Mouse (Mus musculus) CD4-positive, CD25-positive, alpha-beta regulatory T cell, adult 4 months (primary cell): ENCODE results near the gene Pigr. TPM values are rescaled to one million over a fixed set of nuclear protein-coding genes. Genes with fewer than 3 reads are reported as not detected.

Source experiments
- ATAC-seq: one replicate; pipeline ENCODE4 v1.8.0; 2017
- polyA plus RNA-seq, 2 experiments: library from polyadenylated mRNA; unstranded; fragments of 100-300 nt; shearing (Covaris generic); gene quantifications; one replicate each; pipeline ENCODE4 v1.2.1; 2017

Gene Pigr
- polyA plus RNA-seq, result under 1 TPM in 1 of 2 experiments, not detected in 1; 0.98 TPM

DNA sequence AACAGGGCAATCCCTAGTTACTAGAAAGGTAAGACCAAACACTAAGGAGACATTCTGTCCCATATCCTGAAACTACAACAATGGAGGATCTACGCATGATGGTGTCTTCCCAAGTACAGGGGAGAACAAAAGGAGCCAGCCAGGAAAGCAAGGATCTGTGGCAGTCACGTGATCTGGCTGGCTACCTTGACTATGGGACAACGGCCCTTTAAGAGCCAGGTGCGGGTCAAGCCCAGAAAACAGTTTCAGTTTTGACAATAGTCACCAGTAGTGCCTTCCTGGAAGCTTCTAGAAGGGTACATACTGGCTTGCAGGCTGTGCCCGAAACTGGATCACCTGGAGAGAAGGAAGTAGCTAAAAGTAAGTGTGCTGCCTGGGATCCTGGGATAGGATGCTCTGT lies at the start of gene Pigr:
Gene Pigr, plus strand, starts transcription at position 237 of the 400 bp plus-strand sequence.
- ATAC-seq, result no peak

DNA sequence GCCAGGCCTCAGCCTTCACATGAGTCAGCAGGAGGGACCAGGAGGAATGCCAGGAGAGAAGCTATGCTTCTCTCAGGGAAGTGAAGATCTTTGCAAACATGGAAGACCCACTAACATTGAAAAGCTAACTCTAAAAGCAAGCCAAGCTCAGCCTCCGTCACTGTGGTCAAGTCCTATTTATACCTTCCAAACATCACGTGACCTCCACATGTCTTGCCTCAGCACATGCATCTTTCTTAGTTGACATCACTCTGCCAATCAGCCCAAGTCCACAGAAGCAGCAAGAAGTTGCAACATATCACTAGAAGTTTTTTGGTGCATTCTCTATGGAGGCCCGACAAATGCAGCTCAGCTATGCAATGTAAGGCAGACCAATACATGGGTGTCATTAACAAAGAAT lies 46.6 kb upstream of the Pigr start:
- no peak for ATAC-seq

DNA sequence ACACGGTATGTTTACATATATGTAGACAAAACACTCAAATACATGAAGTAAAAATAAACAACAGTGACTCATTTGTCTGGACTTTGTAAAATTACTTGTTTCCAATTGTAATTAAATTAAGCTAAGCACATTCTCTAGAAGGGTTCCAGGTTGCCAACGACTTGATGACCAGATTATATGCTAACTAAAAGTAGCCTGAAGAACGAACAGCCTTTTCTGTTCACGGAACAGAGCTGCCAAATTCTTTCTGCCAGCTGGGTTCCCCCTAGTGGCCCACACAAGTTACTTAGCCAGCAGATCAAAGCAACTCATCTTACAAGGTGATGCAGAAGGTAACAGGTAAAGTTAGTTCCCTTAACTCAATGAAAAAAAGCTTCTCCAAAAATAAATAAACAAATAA lies 42.4 kb upstream of the Pigr start:
- peak; percentile 67 for ATAC-seq

DNA sequence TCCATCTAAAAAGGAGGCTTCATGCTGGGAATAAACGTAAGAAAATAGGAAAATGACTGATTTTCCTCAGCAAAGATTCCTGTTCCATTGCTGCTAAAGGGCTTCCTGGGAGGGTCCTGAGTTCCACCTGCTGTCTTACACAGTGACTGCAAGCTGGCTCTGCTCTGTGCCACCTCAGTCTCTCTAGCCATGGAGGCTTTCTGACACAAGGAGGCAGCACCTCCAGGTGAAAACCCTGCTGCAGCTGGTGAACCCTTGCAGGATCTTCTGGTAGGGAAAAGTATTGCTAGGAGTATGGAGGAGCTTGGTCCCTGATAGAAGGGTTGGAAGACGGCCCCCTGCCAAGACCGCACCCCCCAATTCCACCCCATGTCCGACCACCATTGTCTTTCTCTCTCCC lies 39.5 kb upstream of the Pigr start:
- ATAC-seq, result no peak

DNA sequence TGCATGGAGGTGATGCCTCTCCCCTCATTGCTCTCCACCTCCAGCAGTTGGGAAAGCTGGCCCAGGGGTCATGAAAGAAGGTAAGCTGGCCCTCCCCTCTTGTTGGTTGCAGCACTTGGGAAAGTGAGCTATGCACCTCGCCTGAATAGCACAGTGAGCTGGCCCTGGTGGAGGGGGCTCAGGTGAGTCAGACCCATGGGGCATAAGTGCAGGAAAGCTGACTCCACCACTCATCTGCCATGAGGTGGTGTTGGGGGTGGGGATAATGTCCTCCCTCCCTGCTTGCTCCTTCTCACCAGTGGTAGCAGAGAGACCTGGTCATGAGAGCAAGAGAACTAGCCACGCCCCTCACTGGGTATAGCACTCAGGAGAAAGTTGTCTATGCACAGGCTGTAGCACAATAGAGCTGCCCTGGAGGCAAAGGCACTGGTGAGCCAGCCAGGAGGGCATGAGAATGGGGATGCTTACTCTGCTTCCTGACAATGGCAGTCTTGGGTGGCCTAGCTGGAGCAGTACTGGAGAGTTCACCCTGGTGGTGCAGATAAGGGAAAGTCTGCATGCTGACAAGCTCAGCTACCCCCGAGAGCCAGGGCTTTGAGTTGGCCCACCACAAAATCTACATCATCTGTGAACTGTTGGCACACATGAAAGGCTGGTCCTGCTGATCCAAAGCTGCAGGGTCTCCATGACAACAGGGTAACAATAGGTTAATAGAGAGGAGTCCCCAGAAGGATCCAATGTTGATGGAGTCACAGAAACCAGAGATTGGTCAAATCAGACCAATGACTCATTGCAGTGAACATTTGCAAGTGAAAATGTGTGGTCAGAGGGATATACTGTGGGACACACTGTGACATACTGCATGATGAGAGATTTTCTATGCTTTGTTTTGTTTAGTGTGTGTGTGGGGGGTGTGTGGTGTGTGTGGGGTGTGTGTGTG lies 36.7 kb upstream of the Pigr start:
- no peak for ATAC-seq

DNA sequence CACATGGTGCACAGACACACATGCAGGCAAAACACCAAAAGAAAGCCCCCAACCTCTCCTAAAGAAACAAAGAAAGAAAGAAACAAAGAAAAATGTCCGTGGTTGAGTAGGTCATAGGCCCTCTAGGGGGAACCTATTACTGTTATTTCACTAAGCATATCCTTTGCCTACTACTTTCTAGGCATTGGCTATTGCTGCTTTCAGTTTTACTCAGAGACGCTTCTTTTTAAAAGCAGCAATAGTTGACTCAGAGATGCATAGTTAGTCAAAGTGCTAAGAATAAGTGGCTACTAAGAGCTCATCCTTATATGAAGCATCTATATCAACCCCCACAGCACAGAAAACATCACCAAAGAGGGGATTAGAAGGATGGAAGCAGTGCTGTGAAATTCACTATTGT lies 31.2 kb upstream of the Pigr start:
- ATAC-seq, result no peak

DNA sequence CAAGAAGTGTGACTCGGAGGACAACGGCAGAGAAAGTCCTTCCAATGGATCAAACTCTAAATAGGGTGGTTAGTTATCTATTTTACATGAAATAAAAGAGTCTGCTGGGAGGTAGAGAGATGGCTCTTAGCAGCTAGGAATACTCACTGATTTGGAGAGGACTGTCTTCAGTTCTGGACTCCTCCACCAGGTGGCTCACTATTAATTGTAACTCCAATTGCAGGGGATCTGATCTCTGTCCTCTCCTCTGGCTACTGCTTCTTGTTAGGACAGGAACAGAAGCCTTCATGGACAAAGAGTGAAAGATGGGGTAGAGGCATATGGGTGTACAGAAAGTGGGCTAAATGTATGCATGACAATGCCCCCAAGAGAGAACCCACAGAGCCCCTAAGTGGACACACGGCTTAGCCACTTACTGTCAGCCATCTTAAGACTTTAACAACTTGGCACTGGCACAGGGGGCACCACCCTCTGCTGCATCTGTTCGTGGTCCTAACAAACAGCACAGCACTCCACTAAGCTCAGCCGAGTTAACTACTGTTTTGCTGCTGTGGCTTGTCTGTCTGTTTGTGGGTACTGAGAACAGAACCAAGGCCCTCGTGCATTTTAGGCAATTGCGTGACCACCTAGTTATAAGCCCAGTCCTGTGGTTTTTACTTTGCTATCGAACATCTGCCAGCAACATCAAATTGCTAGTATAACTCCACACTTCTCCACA lies 29.4 kb upstream of the Pigr start:
- ATAC-seq, result peak; percentile 73

DNA sequence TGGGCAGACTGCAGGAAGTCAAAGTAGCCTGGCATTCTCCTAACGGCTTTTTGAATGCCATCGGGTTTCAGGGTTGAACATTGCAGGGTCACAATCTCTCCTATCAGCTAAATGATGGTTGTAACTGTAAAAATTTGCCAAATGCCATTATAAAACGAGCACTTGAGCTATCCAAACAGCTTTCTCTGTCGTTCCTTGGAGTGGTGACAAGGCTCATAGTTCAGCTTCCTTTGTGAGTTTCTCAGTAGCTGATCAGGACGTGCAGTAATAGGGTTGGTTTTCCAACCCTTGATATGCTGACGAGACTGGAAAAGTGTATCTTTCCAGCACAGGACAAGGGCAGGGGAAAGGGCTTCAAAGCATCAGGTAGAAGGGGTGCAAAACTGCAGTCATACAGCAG lies 28.4 kb upstream of the Pigr start:
- ATAC-seq, result no peak

DNA sequence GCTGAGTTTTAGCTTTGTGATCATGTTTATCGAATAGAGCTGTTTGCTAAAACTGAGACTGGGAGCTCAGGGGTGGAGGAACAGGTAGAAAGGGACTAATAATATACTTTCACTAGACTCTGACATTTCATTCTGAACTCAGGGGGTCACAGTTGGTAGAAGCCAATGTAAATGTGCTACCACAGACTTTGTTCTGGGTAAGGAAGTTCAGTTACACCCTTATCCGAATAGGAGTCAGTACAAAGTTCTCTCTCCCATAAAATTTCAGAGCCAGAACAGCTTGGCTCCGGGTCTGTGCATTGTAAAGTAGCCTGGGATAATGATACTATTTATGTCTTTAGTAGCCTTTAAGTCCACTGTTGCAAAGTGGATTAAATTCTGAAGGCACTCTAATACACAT lies 27.9 kb upstream of the Pigr start:
- ATAC-seq, result no peak

DNA sequence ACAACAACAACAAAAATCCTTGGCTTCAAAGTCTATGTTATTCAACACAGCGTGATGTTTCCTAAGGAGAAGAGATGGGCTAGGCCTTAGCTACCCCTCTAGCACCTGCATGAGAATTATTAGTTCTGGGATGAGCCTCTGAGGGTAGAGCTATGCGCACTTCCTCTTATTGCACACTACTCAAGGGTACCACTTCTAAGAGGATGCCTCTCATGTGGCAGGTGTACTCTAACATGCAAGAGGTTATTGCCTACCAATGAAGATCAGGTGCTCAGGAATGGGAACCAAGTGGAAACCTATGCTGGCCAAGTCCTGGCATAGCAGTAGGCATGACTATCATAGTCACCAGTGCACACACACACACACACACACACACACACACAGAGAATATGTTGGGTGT lies 27.1 kb upstream of the Pigr start:
- ATAC-seq, result no peak

DNA sequence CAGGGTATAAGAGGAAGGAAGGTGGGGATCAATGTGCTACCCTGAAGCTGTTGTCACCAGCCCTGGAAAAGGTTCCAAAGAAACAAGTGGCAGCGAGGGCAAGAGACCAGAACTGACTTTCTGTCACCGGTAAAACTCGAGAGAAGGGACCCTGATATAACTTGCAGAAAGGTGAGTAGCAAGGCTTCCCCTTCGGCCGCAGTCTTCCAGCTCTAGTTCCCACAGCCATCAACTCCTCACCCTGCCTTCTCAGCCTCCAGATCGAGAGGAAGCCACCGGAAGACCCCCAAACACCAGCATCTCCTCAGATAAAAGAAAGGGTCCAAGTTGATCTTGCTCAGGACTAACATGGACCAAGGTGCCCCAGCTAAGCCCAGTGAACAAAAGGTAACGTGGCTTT lies 25.9 kb upstream of the Pigr start, which contains the start of gene Fcamr:
Gene Fcamr, plus strand, starts transcription at position 301 of the 400 bp plus-strand sequence.
- no peak for ATAC-seq

DNA sequence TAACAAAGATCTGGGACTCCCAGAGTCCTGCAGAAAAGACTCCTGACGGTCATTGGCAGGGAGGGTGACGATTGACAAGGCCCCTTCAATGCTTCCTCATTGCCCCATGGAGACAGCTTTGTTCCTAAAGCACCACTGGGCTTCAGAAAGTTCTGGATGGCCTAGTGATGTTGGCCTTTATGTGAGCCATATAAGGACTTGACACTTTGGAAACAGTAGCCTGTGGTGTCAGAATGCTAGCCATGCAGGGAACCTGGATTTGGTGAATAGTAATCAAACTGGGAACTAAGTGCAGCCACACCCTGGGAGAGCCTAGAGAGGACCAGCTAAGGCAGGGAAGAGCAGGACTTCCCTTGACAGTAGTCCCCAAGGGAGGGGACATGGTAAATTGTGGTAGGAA lies 25.0 kb upstream of the Pigr start:
- ATAC-seq, result no peak

DNA sequence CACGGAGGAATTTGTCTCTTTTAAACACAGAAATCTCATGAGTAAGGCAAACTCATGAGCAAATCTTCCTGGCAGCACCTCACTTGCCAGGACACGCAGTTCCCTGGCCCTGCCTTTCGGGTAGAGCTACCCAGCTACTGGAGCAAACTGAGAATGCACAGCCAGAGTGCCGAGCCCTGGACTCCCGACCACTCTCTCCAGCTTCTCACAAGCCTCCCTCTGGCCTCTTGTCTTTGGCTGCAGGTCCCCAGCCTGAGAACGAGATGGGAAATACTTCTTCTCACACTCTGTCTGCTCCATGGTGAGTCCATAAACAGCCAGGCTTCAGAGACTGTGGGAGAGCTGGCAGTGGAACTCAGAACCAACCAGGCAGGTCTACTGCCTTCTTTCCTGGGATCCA lies 23.5 kb upstream of the Pigr start:
- ATAC-seq, result no peak

DNA sequence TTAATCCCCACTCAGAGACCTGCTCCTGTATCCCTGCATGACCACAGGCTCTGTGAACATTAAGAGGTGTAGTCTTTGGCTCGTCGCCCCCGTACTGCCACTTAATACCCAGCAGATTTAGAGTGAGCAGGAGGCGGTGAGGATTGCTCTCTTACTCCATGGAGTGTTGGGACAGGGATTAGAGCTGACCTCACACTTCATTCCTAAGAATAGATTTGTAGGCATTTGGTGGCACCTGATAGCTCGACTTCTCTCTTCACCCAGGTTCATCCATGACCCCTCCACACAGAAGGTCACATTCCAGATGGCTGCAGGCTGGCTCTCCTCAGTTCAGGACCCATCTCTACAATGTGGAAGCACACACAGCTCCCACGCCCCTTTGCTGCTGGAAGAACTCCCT lies 22.2 kb upstream of the Pigr start:
- ATAC-seq, result no peak

DNA sequence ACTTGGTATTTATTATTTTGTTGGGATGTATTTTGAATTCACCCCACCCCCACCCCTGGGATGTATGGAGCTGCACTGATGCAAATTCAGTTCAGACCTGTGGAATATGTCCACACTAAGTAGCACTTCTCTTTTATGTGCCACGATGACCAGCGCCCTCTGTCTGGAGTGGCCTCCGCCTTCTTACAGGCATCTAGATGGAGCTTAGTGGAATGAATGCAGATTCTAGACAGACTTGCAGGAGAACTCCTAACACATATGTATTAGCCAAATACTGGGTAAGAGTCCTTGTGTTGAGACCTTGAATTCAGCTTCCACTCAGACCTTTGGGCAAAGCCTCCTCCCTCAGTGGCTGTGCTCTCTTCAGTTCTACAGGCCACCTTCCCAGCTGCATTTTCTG lies 15.6 kb upstream of the Pigr start:
- ATAC-seq, result no peak

DNA sequence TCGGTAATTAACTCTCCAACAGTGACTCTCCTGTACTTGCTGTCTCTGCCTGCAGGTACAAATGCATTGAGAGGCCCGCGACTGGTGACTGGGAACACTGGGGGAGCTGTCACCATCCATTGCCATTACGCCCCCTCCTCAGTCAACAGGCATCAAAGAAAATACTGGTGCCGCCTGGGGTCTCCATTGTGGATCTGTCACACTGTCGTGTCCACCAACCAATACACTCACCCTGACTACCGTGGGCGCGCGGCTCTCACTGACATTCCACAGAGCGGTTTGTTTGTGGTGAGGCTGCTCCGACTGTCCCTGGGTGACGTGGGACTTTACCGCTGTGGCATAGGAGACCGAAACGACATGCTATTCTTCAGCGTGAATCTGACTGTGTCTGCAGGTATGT lies 15.2 kb upstream of the Pigr start:
- no peak for ATAC-seq

DNA sequence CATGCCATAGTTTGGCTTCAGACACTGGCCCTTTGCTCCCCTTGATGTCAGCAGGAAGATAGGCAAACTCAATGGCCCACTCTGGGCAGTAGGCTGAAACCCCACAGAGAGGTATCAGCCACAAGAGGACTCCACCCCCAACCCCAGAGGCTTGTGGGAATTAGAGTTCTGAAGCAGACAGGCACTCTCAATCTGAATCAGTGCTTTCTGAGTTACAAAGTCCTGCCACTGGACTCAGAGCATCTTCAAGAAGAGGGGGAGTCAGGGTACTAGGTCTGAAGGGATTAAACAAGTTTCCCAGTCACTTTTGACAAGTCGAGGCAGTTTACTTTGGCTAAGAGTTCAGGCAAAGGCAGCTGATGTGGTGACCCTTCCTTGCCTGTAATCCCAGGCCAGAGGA lies 6.7 kb upstream of the Pigr start:
- ATAC-seq, result no peak

DNA sequence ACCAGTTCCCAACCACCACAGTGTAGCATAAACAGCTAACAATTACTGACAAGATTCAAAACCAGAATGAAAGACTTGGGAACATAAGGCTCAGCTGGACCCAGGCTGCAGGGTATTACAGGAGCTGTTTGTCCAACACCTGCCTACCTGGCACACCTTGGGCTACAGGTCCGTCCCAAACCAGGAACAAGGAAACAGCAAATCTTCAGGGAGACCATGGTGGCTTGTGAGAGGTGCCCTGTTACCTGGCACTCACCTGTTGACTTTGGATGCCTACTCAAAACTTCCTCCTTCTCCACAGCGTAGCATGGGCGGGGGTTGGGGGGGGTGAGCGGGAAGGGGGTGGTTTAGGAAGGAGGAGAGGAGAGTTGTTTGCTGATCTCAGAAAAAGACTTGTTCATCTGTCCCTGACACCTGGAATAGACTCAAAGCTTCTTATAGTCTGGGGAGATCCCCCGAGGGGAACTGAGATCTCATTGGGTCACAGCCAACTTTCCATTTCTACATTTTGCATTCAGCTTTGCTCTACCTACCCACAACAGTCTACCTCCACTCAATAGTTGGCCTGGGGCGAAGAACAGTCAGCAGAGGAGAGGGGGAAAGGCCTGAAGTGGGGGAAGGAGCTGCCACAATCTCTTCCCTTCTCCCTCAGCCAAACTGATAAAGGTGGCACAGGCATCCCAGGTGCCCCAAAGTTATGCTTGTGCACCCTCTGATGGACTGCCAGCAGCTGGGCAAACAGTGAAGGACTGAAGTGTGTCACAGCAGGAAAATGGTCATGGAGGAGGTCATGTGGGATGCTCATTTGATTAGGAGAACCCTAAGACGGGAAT lies 6.0 kb upstream of the Pigr start:
- ATAC-seq, result peak; percentile 94

DNA sequence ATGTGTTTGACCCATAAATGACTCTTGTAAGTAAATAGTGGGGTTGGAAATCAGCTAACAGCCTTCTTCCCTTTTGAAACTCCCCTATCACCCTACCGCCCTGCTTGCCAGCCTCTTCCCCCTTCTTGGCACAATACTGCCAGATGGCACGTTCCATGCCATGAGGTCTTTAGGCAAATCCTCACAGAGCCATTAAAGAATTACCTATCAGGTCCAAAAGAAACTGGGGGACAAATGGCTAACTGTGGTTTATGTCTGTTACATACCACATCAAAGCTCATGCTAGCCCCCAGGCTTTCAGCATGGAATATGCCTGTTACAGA lies 5.4 kb upstream of the Pigr start:
- ATAC-seq, result no peak

DNA sequence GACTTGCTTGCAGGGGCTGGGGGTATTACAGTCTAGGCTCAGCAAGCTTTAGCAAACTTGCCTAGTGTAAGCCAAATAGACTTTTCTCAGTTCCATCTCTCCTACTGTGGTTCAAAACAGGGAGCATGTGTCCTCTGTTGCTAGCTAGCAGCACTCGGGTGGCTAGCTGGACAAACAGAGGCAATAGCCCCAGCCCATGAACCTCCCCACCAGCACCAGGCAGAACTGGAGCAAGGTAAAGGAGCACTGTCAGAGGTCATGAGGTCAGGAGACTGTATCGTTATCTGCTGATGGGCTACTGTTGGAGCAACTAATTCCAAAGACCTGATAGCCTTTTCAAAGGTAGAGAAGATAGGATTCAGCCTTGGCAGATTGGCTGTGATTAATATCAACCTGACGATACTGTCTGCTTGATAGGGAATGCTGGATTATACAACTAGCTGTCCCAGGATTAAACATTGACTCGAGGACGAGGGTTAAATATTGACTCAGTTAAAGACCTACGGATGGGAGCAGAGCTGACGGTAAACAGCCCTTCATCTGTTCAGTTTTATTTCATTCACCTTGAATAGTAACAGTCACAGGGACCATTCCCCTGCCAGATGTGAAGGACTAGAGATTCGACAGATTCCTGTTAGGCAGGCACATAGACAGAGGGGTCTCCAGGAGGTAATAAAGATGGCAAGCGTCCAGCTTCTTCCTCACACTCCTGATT lies 4.4 kb upstream of the Pigr start:
- ATAC-seq, result no peak

DNA sequence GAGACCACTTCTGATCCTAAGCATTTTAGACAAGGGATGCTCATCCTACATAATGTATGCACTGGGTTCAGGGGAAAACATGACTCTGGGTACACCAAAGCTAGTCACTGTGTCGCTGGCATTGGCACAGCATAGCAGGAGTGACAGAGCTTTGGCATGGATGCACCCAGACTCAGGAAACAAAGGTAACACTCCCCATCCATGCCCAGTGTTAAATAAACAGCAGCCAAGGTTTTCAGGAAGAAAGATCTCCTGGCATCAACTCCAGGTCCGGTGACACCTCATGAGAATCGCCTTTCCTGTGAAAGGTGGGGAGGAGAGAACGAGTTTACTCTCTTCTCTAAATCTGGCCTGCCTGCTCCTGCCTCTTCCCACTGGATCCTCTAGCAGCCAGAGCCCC lies 2.2 kb downstream of the Pigr start:
- no peak for ATAC-seq
